Mouse (Mus musculus) embryonic stem cell, embryonic (primary cell): ENCODE results near the gene Oas1d.

Experiments used
- CTCF ChIA-PET, 4 experiments: fragments of 300-600 bp in 2 of 4; fragments of 350-600 bp in 2 of 4; sonication (Branson Sonifier 250); formaldehyde crosslinking; loops; one replicate each; lab custom pipeline; 2022; ENCODE audit warnings: inconsistent platforms in 2 of 4; lab: Charles Lee
- POLR2A ChIA-PET, 4 experiments: fragments of 300-600 bp in 2 of 4; fragments of 350-600 bp in 2 of 4; sonication (Branson Sonifier 250); formaldehyde crosslinking; loops; one replicate each; lab custom pipeline; 2022; ENCODE audit warnings: antibody characterized with exemption in 4 of 4, inconsistent platforms in 1 of 4; lab: Charles Lee

The Oas1d gene

GRCm38 (mm10) chr5:120927036-120927435, 12.7 kb downstream of the Oas1d start:
- ChIA-PET POLR2A (interaction anchor here in 2 of 4 experiments (0.6 to 0.7 kb wide), 2 partner anchors 20 to 93 kb away, joined by 3 to 8 read pairs; partner anchors contain the start of gene Oas1a (in 1 of the 2)), CTCF (interaction anchor here in 3 of 4 experiments (0.6 to 1.4 kb wide), 14 partner anchors 12 to 235 kb away, joined by 3 to 17 read pairs (median 4); partner anchors contain the start of genes Oas1d (in 2 of the 3) and Oas1c (in 1 of the 3))

GRCm38 (mm10) chr5:120933966-120934365, 19.6 kb downstream of the Oas1d start:
- ChIA-PET CTCF (interaction anchor here in 3 of 4 experiments (0.7 to 1.5 kb wide), 4 partner anchors 58 to 1792 kb away, joined by 4 to 11 read pairs (median 6); no protein-coding TSS in a partner anchor), POLR2A (interaction anchor here in 2 of 4 experiments (0.6 to 0.8 kb wide), 5 partner anchors 9 to 441 kb away, joined by 3 to 4 read pairs (median 4); no protein-coding TSS in a partner anchor)

GRCm38 (mm10) chr5:120937841-120938240, 23.5 kb downstream of the Oas1d start:
- ChIA-PET POLR2A (interaction anchor here in 3 of 4 experiments (0.8 to 1.8 kb wide), 9 partner anchors 9 to 241 kb away, joined by 3 to 4 read pairs (median 3); partner anchors contain the start of genes Oas1c (in 1 of the 3), Oas1g (in 1 of the 3) and Oas1h (in 1 of the 3)), CTCF (interaction anchor here in 2 of 4 experiments (0.6 to 2.7 kb wide), 4 partner anchors 42 to 101 kb away, joined by 3 to 12 read pairs (median 4); partner anchors contain the start of gene Oas1g (in 1 of the 2))

GRCm38 (mm10) chr5:120938586-120938985, 24.2 kb downstream of the Oas1d start:
- POLR2A ChIA-PET = interaction anchor here in 3 of 4 experiments (0.6 to 1.8 kb wide), 12 partner anchors 9 to 639 kb away, joined by 3 to 5 read pairs (median 3); partner anchors contain the start of genes Oas1c (in 2 of the 3), Oas1f (in 1 of the 3), Oas1g (in 1 of the 3) and Oas1h (in 1 of the 3)

GRCm38 (mm10) chr5:120942076-120942475, 27.7 kb downstream of the Oas1d start:
- ChIA-PET POLR2A (interaction anchor here in 1 of 4 experiments (1.5 kb wide), 1 partner anchor 53 kb away, joined by 3 read pairs; no protein-coding TSS in a partner anchor), CTCF (interaction anchor here in 1 of 4 experiments (0.7 kb wide), 1 partner anchor 44 kb away, joined by 3 read pairs; no protein-coding TSS in a partner anchor)

More at GRCm38 (mm10) chr5:120938586-120938985, 24.2 kb downstream of the Oas1d start:
- CTCF ChIA-PET = interaction anchor here in 3 of 4 experiments (0.5 to 2.7 kb wide), 15 partner anchors 8 to 1839 kb away, joined by 3 to 12 read pairs (median 4); partner anchors contain the start of genes Oas1g (in 2 of the 3) and Oas1c (in 1 of the 3)

GRCm38 (mm10) chr5:120952242-120952770, 38.0 kb downstream of the Oas1d start:
- ChIA-PET POLR2A (interaction anchor here in 1 of 4 experiments (0.6 to 1.5 kb wide), 2 partner anchors 63 to 627 kb away, joined by 3 read pairs; no protein-coding TSS in a partner anchor), CTCF (interaction anchor here in 3 of 4 experiments (0.5 to 1.9 kb wide), 7 partner anchors 13 to 752 kb away, joined by 3 to 5 read pairs (median 3); no protein-coding TSS in a partner anchor)

GRCm38 (mm10) chr5:120953974-120954373, 39.6 kb downstream of the Oas1d start:
- POLR2A ChIA-PET = no interaction called here
- CTCF ChIA-PET = interaction anchor here (0.6 to 1.6 kb wide), 8 partner anchors 12 to 165 kb away, joined by 3 to 6 read pairs (median 4); partner anchors contain the start of gene Oas1c (in 1 of the 4)

- CTCF ChIA-PET = interaction anchor here in 1 of 4 experiments (0.6 kb wide), 1 partner anchor 812 kb away, joined by 4 read pairs; no protein-coding TSS in a partner anchor
Measured at GRCm38 (mm10) chr5:120961004-120961403, 46.7 kb downstream of the Oas1d start.

GRCm38 (mm10) chr5:120966156-120966555, 51.8 kb downstream of the Oas1d start:
- POLR2A ChIA-PET = no interaction called here
- CTCF ChIA-PET = interaction anchor here in 2 of 4 experiments (0.6 to 1.0 kb wide), 3 partner anchors 12 to 1952 kb away, joined by 3 read pairs; no protein-coding TSS in a partner anchor

More at GRCm38 (mm10) chr5:120961004-120961403, 46.7 kb downstream of the Oas1d start:
- POLR2A ChIA-PET = no interaction called here

GRCm38 (mm10) chr5:120966894-120967293, 52.6 kb downstream of the Oas1d start:
- ChIA-PET POLR2A (no interaction called here), CTCF (interaction anchor here in 2 of 4 experiments (0.6 to 1.0 kb wide), 2 partner anchors 13 to 21 kb away, joined by 3 read pairs; no protein-coding TSS in a partner anchor)

GRCm38 (mm10) chr5:120967355-120968133, 53.2 kb downstream of the Oas1d start:
- POLR2A ChIA-PET = no interaction called here
- CTCF ChIA-PET = interaction anchor here in 3 of 4 experiments (1.0 to 1.5 kb wide), 4 partner anchors 22 to 131 kb away, joined by 3 to 5 read pairs (median 4); no protein-coding TSS in a partner anchor

GRCm38 (mm10) chr5:120968134-120968532, 53.8 kb downstream of the Oas1d start:
- ChIA-PET POLR2A (no interaction called here), CTCF (interaction anchor here in 3 of 4 experiments (0.5 to 1.5 kb wide), 5 partner anchors 23 to 172 kb away, joined by 3 to 5 read pairs (median 4); no protein-coding TSS in a partner anchor)

- CTCF ChIA-PET = interaction anchor here (0.5 to 1.5 kb wide), 7 partner anchors 10 to 409 kb away, joined by 3 to 5 read pairs (median 4); no protein-coding TSS in a partner anchor
Measured at GRCm38 (mm10) chr5:120968799-120969198, 54.5 kb downstream of the Oas1d start.

GRCm38 (mm10) chr5:120969703-120970102, 55.4 kb downstream of the Oas1d start:
- CTCF ChIA-PET = no interaction called here
- POLR2A ChIA-PET = interaction anchor here in 1 of 4 experiments (0.7 kb wide), 1 partner anchor 195 kb away, joined by 3 read pairs; no protein-coding TSS in a partner anchor

More at GRCm38 (mm10) chr5:120968799-120969198, 54.5 kb downstream of the Oas1d start:
- POLR2A ChIA-PET = no interaction called here
